Mouse (Mus musculus) hindbrain, embryonic 13.5 days (tissue): ENCODE results near the gene Celsr2. TPM values are rescaled to one million over a fixed set of nuclear protein-coding genes. Genes with fewer than 3 reads are reported as not detected.

ENCODE experiments used
- ATAC-seq: fragments of 200-750 bp; cut with Nextera tagmentation; 2 replicates; pipeline ENCODE4 v1.8.0; 2017; ENCODE audit warnings: moderate TSS enrichment; ENCODE audit not compliant: low FRiP score
- H3K27ac ChIP-seq: fragments of 300-500 bp; sonication (generic); 2 replicates; pipeline ENCODE4 v1.5.1; 2015; ENCODE audit warnings: inconsistent platforms, mild to moderate bottlenecking, moderate library complexity
- H3K27me3 ChIP-seq: fragments of 300-500 bp; sonication (generic); 2 replicates; pipeline ENCODE4 v1.6.1; 2015; ENCODE audit warnings: mild to moderate bottlenecking, inconsistent platforms
- H3K36me3 ChIP-seq: fragments of 300-500 bp; sonication (generic); 2 replicates; pipeline ENCODE4 v1.6.1; 2015; ENCODE audit warnings: mild to moderate bottlenecking, inconsistent platforms
- H3K4me1 ChIP-seq: fragments of 300-500 bp; sonication (generic); replicated peaks from 2 replicates; pipeline ENCODE4 v1.6.1; 2015; ENCODE audit warnings: inconsistent platforms
- H3K4me2 ChIP-seq: fragments of 300-500 bp; sonication (generic); 2 replicates; pipeline ENCODE4 v1.6.1; 2015; ENCODE audit warnings: inconsistent platforms, mild to moderate bottlenecking, moderate library complexity
- H3K4me3 ChIP-seq: fragments of 300-500 bp; sonication (generic); 2 replicates; pipeline ENCODE4 v1.5.1; 2015; ENCODE audit warnings: mild to moderate bottlenecking, inconsistent platforms
- H3K9ac ChIP-seq: fragments of 300-500 bp; sonication (generic); 2 replicates; pipeline ENCODE4 v1.6.1; 2015; ENCODE audit warnings: mild to moderate bottlenecking, inconsistent platforms
- H3K9me3 ChIP-seq: fragments of 300-500 bp; sonication (generic); 2 replicates; pipeline ENCODE4 v1.6.1; 2016; ENCODE audit warnings: inconsistent platforms
- WGBS: fragments of 180-500 bp; shearing (Covaris S2); methylation state at CpG from one replicate; pipeline ENCODE4 v1.1.7; 2015; 5-methylcytosine and 5-hydroxymethylcytosine counted together
- polyA plus RNA-seq: library from polyadenylated mRNA; unstranded; fragments of >200 nt; fragmentation: Nextera tagmentation; extraction: Ambion mirVana; gene quantifications from 2 replicates; pipeline ENCODE4 v1.2.1, GENCODE M21; 2015

Gene Celsr2
- 50.5 and 58.0 TPM in 2 replicates for polyA plus RNA-seq

- ATAC-seq, result peak; percentile 19
- Histone ChIP-seq H3K27me3 (no peaks in the 10 kb centered on the region), H3K36me3 (peaks cover 28% of the 10 kb centered on the region), H3K9me3 (peaks cover 6% of the 10 kb centered on the region), H3K9ac (peak within 1 kb of the TSS; percentile 98), H3K4me1 (peaks cover 56% of the 10 kb centered on the region), H3K4me2 (peak within 1 kb of the TSS; percentile 85), H3K4me3 (peak within 1 kb of the TSS; percentile 90), H3K27ac (peak within 1 kb of the TSS; percentile 96)
- 4% methylated on average over 46 of the region's 67 CpGs for WGBS
Observed at GRCm38 (mm10) chr3:108414857-108415830, at the start of gene Celsr2. Gene Celsr2 (minus strand): TSS chr3:108415552.

- ATAC-seq, result no peak
Observed at GRCm38 (mm10) chr3:108458866-108459265, 43.5 kb upstream of the Celsr2 start.

GRCm38 (mm10) chr3:108458380-108458779, 43.0 kb upstream of the Celsr2 start:
- no peak for ATAC-seq
- Histone ChIP-seq H3K4me1 (0 out of 2 replicates have a peak, but pooled peaks cover 6% of the 10 kb centered on the region), H3K36me3 (no peaks in the 10 kb centered on the region), H3K27ac (no peak overlapping the region), H3K9ac (peak overlapping the region; percentile 24; the same call in 1 of the 2 replicates), H3K4me3 (no peak overlapping the region), H3K4me2 (no peak overlapping the region), H3K9me3 (no peaks in the 10 kb centered on the region), H3K27me3 (no peaks in the 10 kb centered on the region)
- WGBS, result 61% methylated on average over 14 of the region's 14 CpGs

More at GRCm38 (mm10) chr3:108458866-108459265, 43.5 kb upstream of the Celsr2 start:
- Histone ChIP-seq H3K27ac (no peak overlapping the region), H3K4me1 (0 out of 2 replicates have a peak, but pooled peaks cover 6% of the 10 kb centered on the region), H3K9me3 (no peaks in the 10 kb centered on the region), H3K27me3 (no peaks in the 10 kb centered on the region), H3K4me2 (no peak overlapping the region), H3K9ac (peak overlapping the region; percentile 24; the same call in 1 of the 2 replicates), H3K4me3 (no peak overlapping the region), H3K36me3 (no peaks in the 10 kb centered on the region)
- WGBS, result 44% methylated on average over 10 of the region's 10 CpGs

GRCm38 (mm10) chr3:108454172-108454571, 38.8 kb upstream of the Celsr2 start:
- Histone ChIP-seq H3K4me3 (no peak overlapping the region), H3K4me1 (0 out of 2 replicates have a peak, but pooled peaks cover 6% of the 10 kb centered on the region), H3K9ac (no peak overlapping the region), H3K9me3 (no peaks in the 10 kb centered on the region), H3K27ac (no peak overlapping the region), H3K27me3 (no peaks in the 10 kb centered on the region), H3K4me2 (no peak overlapping the region), H3K36me3 (no peaks in the 10 kb centered on the region)
- no peak for ATAC-seq
- 88% methylated on average over 1 of the region's 1 CpGs for WGBS

GRCm38 (mm10) chr3:108451969-108452368, 36.6 kb upstream of the Celsr2 start:
- H3K27ac ChIP-seq, result no peak overlapping the region

GRCm38 (mm10) chr3:108445366-108445705, 30.0 kb upstream of the Celsr2 start:
- WGBS, result 16% methylated on average over 6 of the region's 6 CpGs
- peak; percentile 44 for ATAC-seq
- peak overlapping the region; percentile 93 for H3K9ac ChIP-seq
- H3K4me2 ChIP-seq, result peak overlapping the region; percentile 96
- H3K27me3 ChIP-seq, result no peaks in the 10 kb centered on the region
- H3K36me3 ChIP-seq, result peaks cover 5% of the 10 kb centered on the region; the same call in 1 of the 2 replicates
- no peaks in the 10 kb centered on the region for H3K9me3 ChIP-seq
- peaks cover 49% of the 10 kb centered on the region for H3K4me1 ChIP-seq
- H3K4me3 ChIP-seq, result peak overlapping the region; percentile 87
- H3K27ac ChIP-seq, result peak overlapping the region; percentile 94

More at GRCm38 (mm10) chr3:108451969-108452368, 36.6 kb upstream of the Celsr2 start:
- no peak overlapping the region for H3K9ac ChIP-seq
- no peak for ATAC-seq
- no peak overlapping the region for H3K4me3 ChIP-seq
- H3K36me3 ChIP-seq, result no peaks in the 10 kb centered on the region
- WGBS, result 90% methylated on average over 2 of the region's 2 CpGs
- no peak overlapping the region for H3K4me2 ChIP-seq
- H3K4me1 ChIP-seq, result no peaks in the 10 kb centered on the region
- H3K9me3 ChIP-seq, result no peaks in the 10 kb centered on the region
- no peaks in the 10 kb centered on the region for H3K27me3 ChIP-seq

GRCm38 (mm10) chr3:108444698-108445365, 29.5 kb upstream of the Celsr2 start, which contains the start of gene Sars:
Gene Sars (minus strand): TSS chr3:108445209.
- Histone ChIP-seq H3K4me1 (peaks cover 50% of the 10 kb centered on the region), H3K9ac (peak within 1 kb of the TSS; percentile 93), H3K27me3 (no peaks in the 10 kb centered on the region), H3K4me2 (peak within 1 kb of the TSS; percentile 96), H3K36me3 (peaks cover 7% of the 10 kb centered on the region), H3K9me3 (no peaks in the 10 kb centered on the region), H3K4me3 (peak within 1 kb of the TSS; percentile 87), H3K27ac (peak within 1 kb of the TSS; percentile 94)
- peak; percentile 97 for ATAC-seq
- under 1% methylated on average over 41 of the region's 41 CpGs for WGBS

GRCm38 (mm10) chr3:108444029-108444428, 28.7 kb upstream of the Celsr2 start:
- 36% methylated on average over 8 of the region's 8 CpGs for WGBS
- H3K9ac ChIP-seq, result peak overlapping the region; percentile 93
- peaks cover 10% of the 10 kb centered on the region for H3K36me3 ChIP-seq
- peak overlapping the region; percentile 94 for H3K27ac ChIP-seq
- no peak for ATAC-seq
- H3K27me3 ChIP-seq, result no peaks in the 10 kb centered on the region
- peak overlapping the region; percentile 96 for H3K4me2 ChIP-seq
- H3K4me3 ChIP-seq, result peak overlapping the region; percentile 87
- H3K9me3 ChIP-seq, result no peaks in the 10 kb centered on the region
- H3K4me1 ChIP-seq, result peaks cover 50% of the 10 kb centered on the region

- peaks cover 70% of the 10 kb centered on the region for H3K4me1 ChIP-seq
- peak overlapping the region; percentile 85; the same call in 1 of the 2 replicates for H3K27ac ChIP-seq
- H3K4me3 ChIP-seq, result no peak overlapping the region
- H3K9me3 ChIP-seq, result no peaks in the 10 kb centered on the region
- H3K4me2 ChIP-seq, result no peak overlapping the region
- no peak for ATAC-seq
- H3K27me3 ChIP-seq, result no peaks in the 10 kb centered on the region
- WGBS, result 57% methylated on average over 7 of the region's 7 CpGs
- H3K9ac ChIP-seq, result no peak overlapping the region
- peaks cover 54% of the 10 kb centered on the region for H3K36me3 ChIP-seq
Observed at GRCm38 (mm10) chr3:108436380-108436714, 21.0 kb upstream of the Celsr2 start.

GRCm38 (mm10) chr3:108435701-108436379, 20.5 kb upstream of the Celsr2 start:
- WGBS, result 74% methylated on average over 17 of the region's 17 CpGs
- H3K36me3 ChIP-seq, result peaks cover 57% of the 10 kb centered on the region
- no peak overlapping the region for H3K4me3 ChIP-seq
- H3K4me1 ChIP-seq, result peaks cover 68% of the 10 kb centered on the region
- H3K27me3 ChIP-seq, result no peaks in the 10 kb centered on the region
- no peak overlapping the region for H3K4me2 ChIP-seq
- ATAC-seq, result no peak
- H3K9ac ChIP-seq, result peak overlapping the region; percentile 43; the same call in 1 of the 2 replicates
- H3K27ac ChIP-seq, result peak overlapping the region; percentile 85
- no peaks in the 10 kb centered on the region for H3K9me3 ChIP-seq

- H3K36me3 ChIP-seq, result peaks cover 68% of the 10 kb centered on the region
- H3K27me3 ChIP-seq, result no peaks in the 10 kb centered on the region
- H3K4me3 ChIP-seq, result no peak overlapping the region
- H3K4me1 ChIP-seq, result peaks cover 62% of the 10 kb centered on the region
- H3K4me2 ChIP-seq, result no peak overlapping the region; the same call in 1 of the 2 replicates
- 17% methylated on average over 19 of the region's 19 CpGs for WGBS
- ATAC-seq, result peak; percentile 91
- H3K27ac ChIP-seq, result peak overlapping the region; percentile 85
- 0 out of 2 replicates have a peak overlapping the region, but pooled peaks have one; percentile 9 for H3K9ac ChIP-seq
- H3K9me3 ChIP-seq, result no peaks in the 10 kb centered on the region
Observed at GRCm38 (mm10) chr3:108433881-108434495, 18.6 kb upstream of the Celsr2 start.
